Comparison of ENCODE assay signal across 7 mouse cellular contexts in genomic region chr17:84864231-84864630, GRCm38 (mm10).
DNase-seq lines count a peak whose midpoint lies in the region; ATAC-seq and TF ChIP-seq lines count a peak whose summit lies in the region.
"Not testable (repeated sequence)": the region's sequence is repeated elsewhere in the genome, so short reads cannot be mapped to it uniquely, and the experiment has no call there.

No protein-coding gene starts in this region.

- H3K4me2 ChIP-seq in CH12.LX (ENCODE audit: insufficient read depth, low read depth, poor library complexity, severe bottlenecking); forebrain, embryonic 11.5 days (ENCODE audit: low read depth, low read length, severe bottlenecking); liver, postnatal 0 days (ENCODE audit: low read depth, low read length): not testable (repeated sequence)

- not testable (repeated sequence) for TF ChIP-seq CTCF in CH12.LX (conservative IDR thresholded peaks at IDR 0.05 in 1 of 2, IDR thresholded peaks at IDR 0.05 in 1 of 2; ENCODE audit: low read depth in 2 of 2, low read length in 2 of 2); liver, adult 2 months (IDR thresholded peaks at IDR 0.05; ENCODE audit: low read depth, low read length); liver, postnatal 0 days (IDR thresholded peaks at IDR 0.05; ENCODE audit: low read depth)

- not testable (repeated sequence) for H3K36me3 ChIP-seq in CH12.LX (replicated peaks in 1 of 2; ENCODE audit: control insufficient read depth in 1 of 2, insufficient read depth in 1 of 2, low read length in 1 of 2); forebrain, embryonic 11.5 days (ENCODE audit: control insufficient read depth, insufficient read depth, low read length); heart, embryonic 10.5 days; liver, adult 2 months (ENCODE audit: control insufficient read depth, insufficient read depth, low read length); liver, postnatal 0 days (replicated peaks; ENCODE audit: insufficient read depth, low read length)

- dilution Hi-C loops in CH12.LX (cut with MboI; ENCODE audit: extremely low pct_ligation_motif_present, extremely low pct_unique_long_range_greater_than_20kb, low sequenced_read_pairs): not testable (repeated sequence)

- not testable (repeated sequence) for H3K9me3 ChIP-seq in CH12.LX (replicated peaks; ENCODE audit: low read length); forebrain, embryonic 11.5 days (ENCODE audit: control insufficient read depth, low read length); heart, embryonic 10.5 days; liver, postnatal 0 days (ENCODE audit: low read length)

- H3K27ac ChIP-seq in CH12.LX (ENCODE audit: insufficient read depth, low read depth); forebrain, embryonic 11.5 days (ENCODE audit: low read depth, low read length); heart, embryonic 10.5 days; liver, adult 2 months (replicated peaks; ENCODE audit: insufficient read depth, low read depth, low read length); liver, postnatal 0 days (ENCODE audit: low read depth): not testable (repeated sequence)

- not testable (repeated sequence) for H3K4me1 ChIP-seq in CH12.LX (ENCODE audit: control insufficient read depth in 1 of 2, insufficient read depth in 2 of 2); forebrain, embryonic 11.5 days (replicated peaks; ENCODE audit: control insufficient read depth, insufficient read depth, low read length); heart, embryonic 10.5 days; liver, adult 2 months (ENCODE audit: control insufficient read depth, insufficient read depth, low read length); liver, postnatal 0 days (ENCODE audit: insufficient read depth)

- not testable (repeated sequence) for TF ChIP-seq POLR2A in CH12.LX (IDR thresholded peaks at IDR 0.05; ENCODE audit: low read depth, low read length); liver, adult 2 months (IDR thresholded peaks at IDR 0.05; ENCODE audit: extremely low read depth, insufficient read depth, low read length)

- TF ChIP-seq EP300 in CH12.LX (IDR thresholded peaks at IDR 0.05; ENCODE audit: low read length); liver, postnatal 0 days (IDR thresholded peaks at IDR 0.05; ENCODE audit: low read depth): not testable (repeated sequence)

- H3K4me3 ChIP-seq in CH12.LX (replicated peaks in 1 of 3; ENCODE audit: low read depth in 2 of 3, low read length in 2 of 3, poor library complexity in 1 of 3); forebrain, embryonic 11.5 days (ENCODE audit: low read depth, low read length); heart, embryonic 10.5 days; liver, adult 2 months (ENCODE audit: insufficient read depth, low read depth, low read length); liver, postnatal 0 days (ENCODE audit: low read depth, low read length): not testable (repeated sequence)

- in situ Hi-C loops in CH12.LX (cut with MboI; ENCODE audit: low pct_ligation_motif_present, low pct_unique_long_range_greater_than_20kb, low sequenced_read_pairs): not testable (repeated sequence)

- not testable (repeated sequence) for H3K9ac ChIP-seq in CH12.LX (ENCODE audit: insufficient read depth, low read depth); forebrain, embryonic 11.5 days (ENCODE audit: low read length); liver, adult 2 months (ENCODE audit: low read depth, low read length); liver, postnatal 0 days (replicated peaks)

- not testable (repeated sequence) for TF ChIP-seq RAD21 in CH12.LX (IDR thresholded peaks at IDR 0.05; ENCODE audit: low read depth, low read length)

- ATAC-seq in forebrain, embryonic 11.5 days (replicated peaks; ENCODE audit: low FRiP score); liver, postnatal 0 days: not testable (repeated sequence)

- H3K27me3 ChIP-seq in CH12.LX (replicated peaks); forebrain, embryonic 11.5 days (ENCODE audit: control insufficient read depth, insufficient read depth, low read length); heart, embryonic 10.5 days (ENCODE audit: insufficient read depth, poor library complexity, severe bottlenecking); liver, adult 2 months (ENCODE audit: control insufficient read depth, insufficient read depth, low read length); liver, postnatal 0 days (ENCODE audit: insufficient read depth, low read length): not testable (repeated sequence)

- H3K79me2 ChIP-seq in CH12.LX (replicated peaks; ENCODE audit: control insufficient read depth, extremely low read depth, insufficient read depth, poor library complexity, severe bottlenecking); liver, adult 2 months (ENCODE audit: control insufficient read depth, insufficient read depth, low read length): not testable (repeated sequence)

- DNase-seq in CH12.LX (ENCODE audit: extremely low read depth): not testable (repeated sequence)
- DNase-seq in forebrain, embryonic 11.5 days (ENCODE audit: low spot score): peak; percentile 20
- peak; percentile 60 for DNase-seq in heart, adult 11 months
- peak; percentile 53 for DNase-seq in heart, embryonic 10.5 days (ENCODE audit: low spot score)
- peak; percentile 50 for DNase-seq in liver, adult 2 months (ENCODE audit: extremely low read depth, low read depth, low spot score)
- DNase-seq in liver, postnatal 0 days: peak; percentile 6
- DNase-seq in testis, postnatal 10 days (ENCODE audit: low spot score): peak; percentile 25

TF ChIP-seq in CH12.LX, 34 proteins besides CTCF, POLR2A, EP300 and RAD21:
- 0 out of 2 replicates have a peak, but pooled peaks have one; percentile 9 for TF ChIP-seq ZNF384 (IDR thresholded peaks at IDR 0.05; ENCODE audit: low read depth, low read length)
